17 mouse cellular contexts compared by ENCODE assay signal in the genomic region with DNA sequence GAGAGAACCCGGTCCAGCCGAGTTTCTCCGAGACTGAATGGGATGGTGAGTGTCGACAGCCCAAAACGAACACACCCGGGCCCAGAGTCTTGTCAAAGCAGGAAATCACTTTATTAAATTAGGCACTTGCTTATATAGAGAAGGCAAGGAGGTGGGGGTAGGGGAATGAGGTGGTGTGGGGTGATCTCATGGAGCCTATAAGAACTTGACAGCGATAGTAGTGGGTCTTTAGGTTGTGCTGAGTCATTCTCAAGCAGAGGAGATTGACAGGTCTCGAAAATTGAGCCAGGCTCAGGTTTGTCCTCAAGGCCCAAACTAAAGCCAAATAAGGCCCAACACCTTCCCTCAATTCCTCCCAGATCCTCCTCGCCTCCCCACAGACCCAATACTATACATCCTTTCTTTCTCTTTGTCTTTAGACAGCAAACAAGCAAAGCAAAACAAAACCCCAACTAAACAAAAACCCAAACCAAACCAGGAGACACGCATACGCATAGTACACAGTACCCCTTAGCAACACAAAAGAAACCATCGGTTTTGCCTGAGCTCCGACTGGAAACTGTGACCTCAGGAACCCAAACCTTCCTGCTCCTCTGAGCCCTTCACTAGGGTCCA. TPM values are rescaled to one million over a fixed set of nuclear protein-coding genes. Genes with fewer than 3 reads are reported as not detected.
"Had no signal": no experiment of that assay in that cellular context is flagged by ENCODE, and none has a peak within 500 bp of the region (broad histone marks: within the 10 kb centered on the region; RNA-seq: fewer than 3 reads in every experiment).

No protein-coding gene starts in this region.

- DNase-seq: kidney, postnatal 10 days; liver; liver, embryonic 13.5 days; liver, postnatal 0 days; lung, postnatal 14 days; right cerebral cortex, postnatal 4 days; spleen, adult 18-20 months; thymus, adult 18-20 months; thymus, postnatal 14 days had no signal

- H3K27ac ChIP-seq: limb, embryonic 12.5 days; liver, embryonic 13.5 days; lung, embryonic 15.5 days; midbrain, embryonic 12.5 days; neural tube, embryonic 13.5 days had no signal

- H3K36me3 ChIP-seq: liver, embryonic 13.5 days; lung, embryonic 15.5 days; midbrain, embryonic 12.5 days; neural tube, embryonic 13.5 days had no signal

- H3K4me3 ChIP-seq: limb, embryonic 12.5 days; liver, embryonic 13.5 days; lung, embryonic 15.5 days; midbrain, embryonic 12.5 days; neural tube, embryonic 13.5 days had no signal

RNA-seq across cellular contexts. Expression of gene Akr1b7, which starts 12.4 kb away (rescaled TPM):
- total RNA-seq: left cerebral cortex, postnatal 36 days; megakaryocyte-erythroid progenitor cell, adult 5-6 weeks had no signal
- polyA plus RNA-seq: limb, embryonic 12.5 days; lung, embryonic 15.5 days; midbrain, embryonic 12.5 days; midbrain, embryonic 16.5 days; neural tube, embryonic 13.5 days; stomach, embryonic 14.5 days had no signal

RNA-seq across cellular contexts. Expression of gene Akr1b8, which starts 45.8 kb away (rescaled TPM):
- total RNA-seq: megakaryocyte-erythroid progenitor cell, adult 5-6 weeks had no signal
